Mouse (Mus musculus): ENCODE results near the gene Ccnk. TPM values are rescaled to one million over a fixed set of nuclear protein-coding genes. Genes with fewer than 3 reads are reported as not detected.

The Ccnk gene
- polyA plus RNA-seq, 1 experiment from 2014 or later: 2.2 TPM

DNA sequence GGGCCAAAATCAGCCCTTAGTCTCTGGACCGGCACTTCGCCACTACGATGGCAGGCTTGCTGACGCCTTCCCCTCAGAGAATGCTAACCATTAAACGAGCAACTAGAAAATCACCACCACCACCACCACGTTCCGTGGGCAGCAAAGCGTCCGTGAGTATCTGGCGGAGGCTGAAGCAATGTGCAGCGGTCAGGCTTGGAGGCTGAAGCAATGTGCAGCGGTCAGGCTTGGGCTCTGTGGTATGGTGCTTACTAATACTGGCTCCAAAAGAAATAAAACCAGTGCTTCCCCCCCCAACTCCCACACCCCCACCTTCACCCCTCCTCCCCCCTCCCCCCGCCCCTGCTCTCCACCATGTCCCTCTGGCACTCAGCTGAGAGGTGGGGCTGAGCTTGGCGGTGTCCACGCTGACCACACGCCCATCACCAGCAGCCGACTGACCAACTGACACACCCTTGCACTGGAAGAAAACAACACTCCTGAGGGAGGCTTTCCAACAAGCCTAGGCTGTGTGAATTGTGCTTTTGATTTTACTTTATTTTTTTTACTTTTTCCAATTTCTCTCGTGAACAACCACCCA is 56.7 kb downstream of the Ccnk start:
- Histone ChIP-seq H3K4me3 (ENCODE audit: low read depth, low read length) (no peak overlapping the region), H3K27me3 (ENCODE audit: control insufficient read depth, insufficient read depth, low read depth, low read length) (no peaks in the 10 kb centered on the region), H3K4me1 (ENCODE audit: control insufficient read depth, insufficient read depth, low read length) (peaks cover 45% of the 10 kb centered on the region), H3K9ac (ENCODE audit: low read depth, low read length) (no peak overlapping the region), H3K9me3 (replicated peaks; ENCODE audit: control insufficient read depth, low read length, poor library complexity, severe bottlenecking) (no peaks in the 10 kb centered on the region), H3K4me2 (ENCODE audit: low read length) (no peak overlapping the region), H3K27ac (ENCODE audit: low read length) (no peak overlapping the region), H3K36me3 (ENCODE audit: control insufficient read depth, insufficient read depth, low read length) (no peaks in the 10 kb centered on the region)
- no peak for ATAC-seq
- WGBS: 70% methylated on average over 15 of the region's 18 CpGs

- Histone ChIP-seq H3K4me3 (ENCODE audit: low read depth, low read length) (no peak overlapping the region), H3K27me3 (ENCODE audit: control insufficient read depth, insufficient read depth, low read depth, low read length) (no peaks in the 10 kb centered on the region), H3K36me3 (ENCODE audit: control insufficient read depth, insufficient read depth, low read length) (no peaks in the 10 kb centered on the region), H3K27ac (ENCODE audit: low read length) (no peak overlapping the region), H3K4me2 (ENCODE audit: low read length) (no peak overlapping the region), H3K9me3 (replicated peaks; ENCODE audit: control insufficient read depth, low read length, poor library complexity, severe bottlenecking) (no peaks in the 10 kb centered on the region), H3K4me1 (ENCODE audit: control insufficient read depth, insufficient read depth, low read length) (peaks cover 47% of the 10 kb centered on the region), H3K9ac (ENCODE audit: low read depth, low read length) (no peak overlapping the region)
- 73% methylated on average over 6 of the region's 6 CpGs for WGBS
- ATAC-seq: no peak
Measured at GRCm38 (mm10) chr12:108237300-108238006, 58.1 kb downstream of the Ccnk start.

DNA sequence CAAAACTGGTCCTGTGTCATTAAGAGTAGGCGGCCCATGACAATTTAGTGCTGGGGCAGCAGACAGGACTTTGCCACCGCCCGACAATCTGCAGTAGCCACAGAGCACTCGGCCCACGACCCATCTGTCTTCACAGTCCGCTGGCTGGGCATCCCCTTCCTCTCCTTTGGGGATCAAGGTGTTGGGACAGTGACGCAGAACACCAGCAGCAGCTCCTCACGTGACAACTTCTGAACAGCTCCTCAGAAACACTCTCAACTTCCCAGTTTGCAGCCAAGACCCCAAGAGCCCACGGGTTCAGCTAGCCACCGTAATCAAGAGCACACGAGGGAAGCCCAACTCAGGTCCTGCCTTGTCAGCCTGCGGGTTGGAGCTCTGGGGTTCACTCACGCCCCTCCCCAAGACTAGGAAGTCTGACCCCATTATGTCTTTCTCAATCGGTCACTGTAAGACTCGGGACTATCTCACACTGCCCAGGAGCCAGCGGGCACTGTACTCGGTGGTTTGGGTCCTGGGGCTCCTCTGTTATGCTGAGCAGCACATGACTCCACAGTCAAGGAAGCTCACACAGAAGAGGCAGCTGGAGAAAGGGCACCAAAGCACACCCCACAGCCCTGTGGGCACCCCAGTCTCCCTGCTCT is 59.1 kb downstream of the Ccnk start:
- Histone ChIP-seq H3K27ac (ENCODE audit: low read length) (no peak overlapping the region), H3K4me2 (ENCODE audit: low read length) (no peak overlapping the region), H3K27me3 (ENCODE audit: control insufficient read depth, insufficient read depth, low read depth, low read length) (no peaks in the 10 kb centered on the region), H3K36me3 (ENCODE audit: control insufficient read depth, insufficient read depth, low read length) (no peaks in the 10 kb centered on the region), H3K4me3 (ENCODE audit: low read depth, low read length) (no peak overlapping the region), H3K9me3 (replicated peaks; ENCODE audit: control insufficient read depth, low read length, poor library complexity, severe bottlenecking) (no peaks in the 10 kb centered on the region), H3K4me1 (ENCODE audit: control insufficient read depth, insufficient read depth, low read length) (peaks cover 51% of the 10 kb centered on the region), H3K9ac (ENCODE audit: low read depth, low read length) (no peak overlapping the region)
- 84% methylated on average over 17 of the region's 17 CpGs for WGBS
- ATAC-seq: no peak

DNA sequence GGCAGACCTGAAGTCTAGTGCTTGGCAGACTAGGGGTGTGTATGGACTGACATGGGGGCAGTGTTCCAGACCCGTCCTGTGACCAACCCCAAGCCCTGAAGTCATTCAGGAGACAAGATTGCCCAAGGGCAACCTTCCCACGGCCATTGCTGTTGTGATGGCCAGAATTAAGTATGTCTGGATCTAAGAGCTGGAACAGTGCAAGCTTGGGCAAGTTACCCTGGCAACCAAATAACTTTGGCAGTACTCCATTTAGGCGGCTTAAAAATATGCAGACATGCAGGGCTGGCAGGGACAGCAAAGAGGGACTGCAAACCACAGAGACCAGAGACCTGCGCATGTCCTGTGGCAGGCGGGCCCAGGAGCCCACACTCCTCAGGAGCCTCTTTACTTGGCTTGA is 60.1 kb downstream of the Ccnk start:
- 27% methylated on average over 5 of the region's 5 CpGs for WGBS

DNA sequence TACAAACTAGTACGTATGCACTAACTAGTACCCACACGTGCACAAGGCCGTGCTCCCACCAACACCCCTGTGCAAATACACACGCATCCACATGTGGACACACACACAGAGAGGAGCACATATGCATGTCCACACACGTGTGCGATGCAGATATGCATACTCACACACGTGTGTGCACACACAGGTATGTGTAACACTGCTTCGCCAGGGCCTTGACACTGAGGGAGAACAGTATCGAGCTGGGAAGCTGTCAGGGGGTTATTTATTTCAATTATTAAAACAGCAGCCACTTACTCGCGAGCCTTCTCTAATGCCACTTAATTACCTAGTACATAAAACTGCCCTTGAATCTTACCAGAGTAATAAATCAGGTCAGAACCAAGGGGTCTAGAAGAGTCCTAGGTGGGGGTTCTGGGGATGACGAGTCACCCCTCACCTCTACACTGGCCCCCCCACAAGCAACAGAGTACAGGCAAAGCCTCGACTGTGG is 61.1 kb downstream of the Ccnk start:
- H3K4me1 ChIP-seq (ENCODE audit: control insufficient read depth, insufficient read depth, low read length): peaks cover 64% of the 10 kb centered on the region
- H3K36me3 ChIP-seq (ENCODE audit: control insufficient read depth, insufficient read depth, low read length): no peaks in the 10 kb centered on the region
- H3K4me2 ChIP-seq (ENCODE audit: low read length): peak overlapping the region; percentile 31
- no peak for ATAC-seq
- no peaks in the 10 kb centered on the region for H3K27me3 ChIP-seq (ENCODE audit: control insufficient read depth, insufficient read depth, low read depth, low read length)
- H3K9me3 ChIP-seq (replicated peaks; ENCODE audit: control insufficient read depth, low read length, poor library complexity, severe bottlenecking): no peaks in the 10 kb centered on the region
- peak overlapping the region; percentile 74 for H3K27ac ChIP-seq (ENCODE audit: low read length)
- no peak overlapping the region for H3K4me3 ChIP-seq (ENCODE audit: low read depth, low read length)
- WGBS: 55% methylated on average over 13 of the region's 13 CpGs
- peak overlapping the region; percentile 54 for H3K9ac ChIP-seq (ENCODE audit: low read depth, low read length)

More for the DNA sequence above, 60.1 kb downstream of the Ccnk start:
- H3K9me3 ChIP-seq (replicated peaks; ENCODE audit: control insufficient read depth, low read length, poor library complexity, severe bottlenecking): no peaks in the 10 kb centered on the region
- H3K27ac ChIP-seq (ENCODE audit: low read length): peak overlapping the region; percentile 61
- H3K4me1 ChIP-seq (ENCODE audit: control insufficient read depth, insufficient read depth, low read length): peaks cover 54% of the 10 kb centered on the region
- no peak overlapping the region for H3K4me2 ChIP-seq (ENCODE audit: low read length)
- H3K4me3 ChIP-seq (ENCODE audit: low read depth, low read length): no peak overlapping the region
- 0 out of 2 replicates have a peak overlapping the region, but pooled peaks have one; percentile 25 for H3K9ac ChIP-seq (ENCODE audit: low read depth, low read length)
- ATAC-seq: peak; percentile 46; the same call in 1 of the 2 replicates
- H3K27me3 ChIP-seq (ENCODE audit: control insufficient read depth, insufficient read depth, low read depth, low read length): no peaks in the 10 kb centered on the region
- H3K36me3 ChIP-seq (ENCODE audit: control insufficient read depth, insufficient read depth, low read length): no peaks in the 10 kb centered on the region

DNA sequence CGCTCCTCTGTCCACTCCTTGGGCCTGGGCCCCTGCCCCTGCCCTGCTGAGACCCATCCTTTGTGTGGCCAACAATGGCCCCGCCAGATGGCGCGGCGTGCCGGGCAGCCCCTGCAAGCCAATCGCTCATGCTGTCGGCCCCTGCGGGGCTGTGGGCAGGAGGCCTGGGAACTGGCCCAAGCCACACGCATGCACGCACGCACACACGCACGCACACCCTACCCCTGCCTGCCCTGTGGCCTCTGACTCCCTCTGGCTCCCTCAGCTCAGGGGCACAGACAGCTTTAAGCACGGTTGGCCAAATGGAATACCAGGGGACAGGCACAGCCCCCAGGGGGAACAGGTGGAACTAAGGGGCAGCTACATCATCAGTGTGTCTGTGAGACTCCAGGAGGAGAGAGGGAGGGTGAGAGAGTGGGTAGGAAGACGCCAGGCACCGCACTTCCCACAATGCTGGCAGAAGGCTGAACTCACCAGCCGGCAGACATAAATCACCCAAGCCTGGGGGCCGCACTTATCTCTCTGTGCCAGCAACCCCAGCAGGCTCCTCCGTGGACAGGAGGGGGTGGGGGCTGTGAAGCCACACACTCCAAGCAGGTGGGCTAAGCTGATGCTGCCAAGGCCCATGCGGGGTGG is 61.7 kb downstream of the Ccnk start:
- Histone ChIP-seq H3K9me3 (replicated peaks; ENCODE audit: control insufficient read depth, low read length, poor library complexity, severe bottlenecking) (no peaks in the 10 kb centered on the region), H3K9ac (ENCODE audit: low read depth, low read length) (peak overlapping the region; percentile 54), H3K4me2 (ENCODE audit: low read length) (peak overlapping the region; percentile 31), H3K27ac (ENCODE audit: low read length) (peak overlapping the region; percentile 74), H3K27me3 (ENCODE audit: control insufficient read depth, insufficient read depth, low read depth, low read length) (no peaks in the 10 kb centered on the region), H3K4me3 (ENCODE audit: low read depth, low read length) (no peak overlapping the region), H3K36me3 (ENCODE audit: control insufficient read depth, insufficient read depth, low read length) (no peaks in the 10 kb centered on the region), H3K4me1 (ENCODE audit: control insufficient read depth, insufficient read depth, low read length) (peaks cover 64% of the 10 kb centered on the region)
- WGBS: 4% methylated on average over 21 of the region's 21 CpGs
- ATAC-seq: peak; percentile 28

DNA sequence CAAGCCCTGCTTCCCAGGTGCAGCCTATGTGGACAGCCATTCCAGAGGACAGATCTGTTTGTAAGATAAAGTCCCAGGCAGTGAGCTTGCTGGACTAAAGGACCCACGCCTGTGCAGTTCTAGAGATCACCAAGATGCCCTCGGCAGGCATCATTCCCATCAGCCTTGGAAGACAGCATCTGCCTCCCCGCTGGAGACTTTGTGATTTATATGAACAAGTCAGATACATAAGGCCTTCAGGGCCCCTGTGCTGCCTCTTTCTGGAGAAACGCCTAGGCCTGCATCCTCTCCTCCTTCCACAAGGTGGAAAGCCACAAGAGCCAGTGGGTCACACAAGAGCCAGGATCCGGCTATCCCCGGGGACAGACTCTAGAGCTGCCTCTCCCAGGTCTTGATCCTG is 62.2 kb downstream of the Ccnk start:
- H3K9ac ChIP-seq (ENCODE audit: low read depth, low read length): peak overlapping the region; percentile 54; the same call in 1 of the 2 replicates
- H3K4me2 ChIP-seq (ENCODE audit: low read length): 0 out of 2 replicates have a peak overlapping the region, but pooled peaks have one; percentile 31
- H3K27ac ChIP-seq (ENCODE audit: low read length): peak overlapping the region; percentile 74
- WGBS: 35% methylated on average over 6 of the region's 6 CpGs
- no peak for ATAC-seq
- no peaks in the 10 kb centered on the region for H3K9me3 ChIP-seq (replicated peaks; ENCODE audit: control insufficient read depth, low read length, poor library complexity, severe bottlenecking)
- peaks cover 64% of the 10 kb centered on the region for H3K4me1 ChIP-seq (ENCODE audit: control insufficient read depth, insufficient read depth, low read length)
- H3K27me3 ChIP-seq (ENCODE audit: control insufficient read depth, insufficient read depth, low read depth, low read length): no peaks in the 10 kb centered on the region
- H3K36me3 ChIP-seq (ENCODE audit: control insufficient read depth, insufficient read depth, low read length): no peaks in the 10 kb centered on the region
- H3K4me3 ChIP-seq (ENCODE audit: low read depth, low read length): no peak overlapping the region

- H3K36me3 ChIP-seq (ENCODE audit: control insufficient read depth, insufficient read depth, low read length): no peaks in the 10 kb centered on the region
- H3K4me2 ChIP-seq (ENCODE audit: low read length): no peak overlapping the region
- no peak for ATAC-seq
- no peak overlapping the region for H3K9ac ChIP-seq (ENCODE audit: low read depth, low read length)
- no peaks in the 10 kb centered on the region for H3K27me3 ChIP-seq (ENCODE audit: control insufficient read depth, insufficient read depth, low read depth, low read length)
- no peak overlapping the region for H3K4me3 ChIP-seq (ENCODE audit: low read depth, low read length)
- H3K9me3 ChIP-seq (replicated peaks; ENCODE audit: control insufficient read depth, low read length, poor library complexity, severe bottlenecking): no peaks in the 10 kb centered on the region
- WGBS: 29% methylated on average over 20 of the region's 20 CpGs
- no peak overlapping the region for H3K27ac ChIP-seq (ENCODE audit: low read length)
- peaks cover 63% of the 10 kb centered on the region for H3K4me1 ChIP-seq (ENCODE audit: control insufficient read depth, insufficient read depth, low read length)
Measured at GRCm38 (mm10) chr12:108242243-108242745, 62.9 kb downstream of the Ccnk start.
